Mouse (Mus musculus): ENCODE results near the gene Btaf1.

- TF ChIP-seq CTCF (IDR thresholded peaks at IDR 0.05; ENCODE audit: low read depth, low read length) (no peak), POLR2A (IDR thresholded peaks at IDR 0.05; ENCODE audit: borderline replicate concordance, low read depth, low read length) (no peak)
Observed at GRCm38 (mm10) chr19:36926553-36927236, 816 bp downstream of the Btaf1 start.

Data from bone marrow macrophage, adult 2 months (primary cell).